Mouse (Mus musculus): ENCODE measurements around the gene Slc44a3. TPM values are rescaled to one million over a fixed set of nuclear protein-coding genes. Genes with fewer than 3 reads are reported as not detected.

The Slc44a3 gene
- polyA plus RNA-seq, 1 experiment from 2014 or later: 1.0 TPM

GRCm38 (mm10) chr3:121521633-121522125, 10.5 kb downstream of the Slc44a3 start:
- 82% methylated on average over 10 of the region's 10 CpGs for WGBS
- Histone ChIP-seq H3K9me3 (no peaks in the 10 kb centered on the region), H3K27ac (replicated peaks) (no peak overlapping the region), H3K4me3 (no peak overlapping the region), H3K9ac (no peak overlapping the region), H3K27me3 (no peaks in the 10 kb centered on the region), H3K4me1 (replicated peaks) (no peaks in the 10 kb centered on the region), H3K4me2 (no peak overlapping the region), H3K36me3 (no peaks in the 10 kb centered on the region)
- ATAC-seq (ENCODE audit: low FRiP score, low read depth): no peak

GRCm38 (mm10) chr3:121521123-121521522, 11.1 kb downstream of the Slc44a3 start:
- no peak overlapping the region for H3K4me2 ChIP-seq
- no peak overlapping the region for H3K27ac ChIP-seq (replicated peaks)
- no peak for ATAC-seq (ENCODE audit: low FRiP score, low read depth)
- WGBS: 90% methylated on average over 3 of the region's 3 CpGs
- H3K27me3 ChIP-seq: no peaks in the 10 kb centered on the region
- H3K9ac ChIP-seq: no peak overlapping the region
- H3K9me3 ChIP-seq: no peaks in the 10 kb centered on the region
- no peaks in the 10 kb centered on the region for H3K4me1 ChIP-seq (replicated peaks)
- no peak overlapping the region for H3K4me3 ChIP-seq
- H3K36me3 ChIP-seq: no peaks in the 10 kb centered on the region

GRCm38 (mm10) chr3:121517030-121517429, 15.2 kb downstream of the Slc44a3 start:
- H3K4me2 ChIP-seq: no peak overlapping the region
- WGBS: 94% methylated on average over 8 of the region's 8 CpGs
- H3K9ac ChIP-seq: no peak overlapping the region
- H3K9me3 ChIP-seq: no peaks in the 10 kb centered on the region
- no peak for ATAC-seq (ENCODE audit: low FRiP score, low read depth)
- no peak overlapping the region for H3K4me3 ChIP-seq
- H3K36me3 ChIP-seq: no peaks in the 10 kb centered on the region
- no peaks in the 10 kb centered on the region for H3K27me3 ChIP-seq
- H3K27ac ChIP-seq (replicated peaks): no peak overlapping the region
- H3K4me1 ChIP-seq (replicated peaks): no peaks in the 10 kb centered on the region

GRCm38 (mm10) chr3:121509141-121509540, 23.1 kb downstream of the Slc44a3 start:
- no peaks in the 10 kb centered on the region for H3K36me3 ChIP-seq
- no peak for ATAC-seq (ENCODE audit: low FRiP score, low read depth)
- H3K27ac ChIP-seq (replicated peaks): no peak overlapping the region
- no peaks in the 10 kb centered on the region for H3K4me1 ChIP-seq (replicated peaks)
- H3K4me3 ChIP-seq: no peak overlapping the region
- WGBS: 65% methylated on average over 5 of the region's 5 CpGs
- no peaks in the 10 kb centered on the region for H3K27me3 ChIP-seq
- H3K9ac ChIP-seq: no peak overlapping the region
- no peak overlapping the region for H3K4me2 ChIP-seq
- no peaks in the 10 kb centered on the region for H3K9me3 ChIP-seq

- H3K27me3 ChIP-seq: no peaks in the 10 kb centered on the region
- H3K9me3 ChIP-seq: no peaks in the 10 kb centered on the region
- H3K36me3 ChIP-seq: no peaks in the 10 kb centered on the region
- H3K4me2 ChIP-seq: no peak overlapping the region
- WGBS: 97% methylated on average over 14 of the region's 14 CpGs
- ATAC-seq (ENCODE audit: low FRiP score, low read depth): no peak
- H3K9ac ChIP-seq: no peak overlapping the region
- no peak overlapping the region for H3K4me3 ChIP-seq
- H3K4me1 ChIP-seq (replicated peaks): no peaks in the 10 kb centered on the region
- no peak overlapping the region for H3K27ac ChIP-seq (replicated peaks)
These were observed 24.5 kb downstream of the Slc44a3 start for GRCm38 (mm10) chr3:121507678-121508077.

- no peak overlapping the region for H3K4me2 ChIP-seq
- H3K27me3 ChIP-seq: no peaks in the 10 kb centered on the region
- no peak for ATAC-seq (ENCODE audit: low FRiP score, low read depth)
- H3K9ac ChIP-seq: no peak overlapping the region
- H3K4me3 ChIP-seq: no peak overlapping the region
- no peaks in the 10 kb centered on the region for H3K36me3 ChIP-seq
- H3K9me3 ChIP-seq: no peaks in the 10 kb centered on the region
- no peaks in the 10 kb centered on the region for H3K4me1 ChIP-seq (replicated peaks)
- H3K27ac ChIP-seq (replicated peaks): no peak overlapping the region
- 94% methylated on average over 7 of the region's 7 CpGs for WGBS
These were observed 25.4 kb downstream of the Slc44a3 start for GRCm38 (mm10) chr3:121506756-121507155.

GRCm38 (mm10) chr3:121506175-121506574, 26.0 kb downstream of the Slc44a3 start:
- H3K4me2 ChIP-seq: no peak overlapping the region
- no peak overlapping the region for H3K4me3 ChIP-seq
- 83% methylated on average over 8 of the region's 8 CpGs for WGBS
- H3K36me3 ChIP-seq: no peaks in the 10 kb centered on the region
- H3K9me3 ChIP-seq: no peaks in the 10 kb centered on the region
- H3K9ac ChIP-seq: no peak overlapping the region
- no peaks in the 10 kb centered on the region for H3K4me1 ChIP-seq (replicated peaks)
- no peak overlapping the region for H3K27ac ChIP-seq (replicated peaks)
- H3K27me3 ChIP-seq: no peaks in the 10 kb centered on the region
- no peak for ATAC-seq (ENCODE audit: low FRiP score, low read depth)

- no peaks in the 10 kb centered on the region for H3K36me3 ChIP-seq
- WGBS: 62% methylated on average over 8 of the region's 8 CpGs
- H3K9me3 ChIP-seq: no peaks in the 10 kb centered on the region
- H3K27ac ChIP-seq (replicated peaks): no peak overlapping the region
- H3K4me1 ChIP-seq (replicated peaks): no peaks in the 10 kb centered on the region
- H3K9ac ChIP-seq: no peak overlapping the region
- no peaks in the 10 kb centered on the region for H3K27me3 ChIP-seq
- ATAC-seq (ENCODE audit: low FRiP score, low read depth): no peak
- H3K4me2 ChIP-seq: no peak overlapping the region
- no peak overlapping the region for H3K4me3 ChIP-seq
These were observed 27.2 kb downstream of the Slc44a3 start for GRCm38 (mm10) chr3:121504927-121505487.

GRCm38 (mm10) chr3:121500734-121501133, 31.5 kb downstream of the Slc44a3 start:
- H3K27ac ChIP-seq (replicated peaks): no peak overlapping the region
- H3K4me3 ChIP-seq: no peak overlapping the region
- no peaks in the 10 kb centered on the region for H3K4me1 ChIP-seq (replicated peaks)
- no peaks in the 10 kb centered on the region for H3K36me3 ChIP-seq
- no peak overlapping the region for H3K9ac ChIP-seq
- no peaks in the 10 kb centered on the region for H3K27me3 ChIP-seq
- WGBS: 96% methylated on average over 5 of the region's 5 CpGs
- H3K9me3 ChIP-seq: no peaks in the 10 kb centered on the region
- H3K4me2 ChIP-seq: no peak overlapping the region
- no peak for ATAC-seq (ENCODE audit: low FRiP score, low read depth)

GRCm38 (mm10) chr3:121500225-121500624, 32.0 kb downstream of the Slc44a3 start:
- H3K4me1 ChIP-seq (replicated peaks): no peaks in the 10 kb centered on the region
- no peak overlapping the region for H3K9ac ChIP-seq
- no peak overlapping the region for H3K27ac ChIP-seq (replicated peaks)
- WGBS: 59% methylated on average over 10 of the region's 10 CpGs
- H3K4me3 ChIP-seq: no peak overlapping the region
- no peak overlapping the region for H3K4me2 ChIP-seq
- ATAC-seq (ENCODE audit: low FRiP score, low read depth): no peak
- no peaks in the 10 kb centered on the region for H3K27me3 ChIP-seq
- H3K36me3 ChIP-seq: no peaks in the 10 kb centered on the region
- H3K9me3 ChIP-seq: no peaks in the 10 kb centered on the region

- no peak overlapping the region for H3K27ac ChIP-seq (replicated peaks)
- H3K4me2 ChIP-seq: no peak overlapping the region
- ATAC-seq (ENCODE audit: low FRiP score, low read depth): no peak
- no peaks in the 10 kb centered on the region for H3K36me3 ChIP-seq
- H3K9ac ChIP-seq: no peak overlapping the region
- peaks cover 18% of the 10 kb centered on the region for H3K4me1 ChIP-seq (replicated peaks)
- no peak overlapping the region for H3K4me3 ChIP-seq
- no peaks in the 10 kb centered on the region for H3K9me3 ChIP-seq
- WGBS: 76% methylated on average over 7 of the region's 7 CpGs
- no peaks in the 10 kb centered on the region for H3K27me3 ChIP-seq
These were observed 38.2 kb downstream of the Slc44a3 start for GRCm38 (mm10) chr3:121493997-121494421.

GRCm38 (mm10) chr3:121492026-121492425, 40.2 kb downstream of the Slc44a3 start:
- WGBS: 66% methylated on average over 5 of the region's 5 CpGs
- Histone ChIP-seq H3K27me3 (no peaks in the 10 kb centered on the region), H3K9ac (no peak overlapping the region)

GRCm38 (mm10) chr3:121490941-121491340, 41.3 kb downstream of the Slc44a3 start:
- Histone ChIP-seq H3K4me2 (no peak overlapping the region), H3K4me1 (replicated peaks) (peaks cover 22% of the 10 kb centered on the region), H3K9me3 (no peaks in the 10 kb centered on the region), H3K4me3 (no peak overlapping the region), H3K36me3 (no peaks in the 10 kb centered on the region), H3K27me3 (no peaks in the 10 kb centered on the region), H3K9ac (no peak overlapping the region), H3K27ac (replicated peaks) (no peak overlapping the region)
- ATAC-seq (ENCODE audit: low FRiP score, low read depth): no peak
- 44% methylated on average over 5 of the region's 5 CpGs for WGBS

More at GRCm38 (mm10) chr3:121492026-121492425, 40.2 kb downstream of the Slc44a3 start:
- Histone ChIP-seq H3K36me3 (no peaks in the 10 kb centered on the region), H3K4me1 (replicated peaks) (peaks cover 22% of the 10 kb centered on the region), H3K9me3 (no peaks in the 10 kb centered on the region), H3K4me2 (no peak overlapping the region), H3K27ac (replicated peaks) (no peak overlapping the region), H3K4me3 (no peak overlapping the region)
- ATAC-seq (ENCODE audit: low FRiP score, low read depth): no peak
